Mouse (Mus musculus): Measurements from ENCODE around the gene Vps35. TPM values are rescaled to one million over a fixed set of nuclear protein-coding genes. Genes with fewer than 3 reads are reported as not detected.

Gene Vps35
- total RNA-seq, 2 experiments from 2014 or later: 135 to 142 TPM

DNA sequence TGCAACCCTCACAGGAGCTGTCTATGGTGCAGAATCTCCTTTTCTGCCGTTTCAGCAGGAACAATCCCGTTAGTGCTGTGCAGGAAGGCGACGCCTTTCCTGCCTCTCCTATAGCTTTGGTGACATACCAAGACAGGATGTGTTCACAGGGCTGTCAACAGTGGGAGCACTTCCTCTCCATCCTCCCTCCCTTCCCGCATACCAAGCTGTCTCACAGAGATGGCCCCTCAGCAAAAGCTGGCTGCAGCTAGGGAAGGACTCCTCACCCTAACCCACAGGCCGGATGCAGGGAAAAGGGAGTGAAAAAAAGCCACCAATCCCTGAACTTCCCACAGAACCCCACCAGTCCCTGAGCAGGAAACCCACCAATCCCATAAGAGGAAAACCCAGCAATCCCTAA is 78.6 kb downstream of the Vps35 start:
- DNase-seq (ENCODE audit: low spot score in 2 of 2): no peak

DNA sequence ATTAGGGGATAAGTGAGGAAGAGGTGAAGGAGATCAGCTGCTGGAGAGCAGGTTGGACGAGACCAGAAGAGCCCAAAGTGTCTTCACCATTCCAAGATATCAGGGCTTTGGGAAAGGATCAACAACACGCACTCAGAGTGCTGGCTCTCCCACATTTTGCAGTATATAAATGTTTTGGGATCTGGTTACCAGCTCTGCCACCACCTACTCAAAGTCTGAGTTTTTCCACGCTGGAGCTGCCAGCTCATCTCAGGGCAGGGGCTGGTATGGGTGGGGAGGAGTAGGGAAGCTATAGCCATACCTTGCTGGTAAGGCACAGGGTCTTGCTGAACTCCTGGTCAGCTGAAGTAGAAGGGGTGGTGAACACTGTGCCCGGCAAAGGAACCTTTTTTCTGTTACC is 79.4 kb downstream of the Vps35 start:
- no peak for DNase-seq (ENCODE audit: low spot score in 2 of 2)

Other genes with a start within 250 kb of the Vps35 start
- gene Fbxw9, start 239.7 kb downstream of the Vps35 start, total RNA-seq (2021): 10 to 100 TPM; 36.2 to 41.4 TPM
- not detected for gene Gm5741, start 231.8 kb downstream of the Vps35 start, total RNA-seq (2021)
- 10 to 100 TPM; 63.8 to 67.4 TPM for gene Dhps, start 228.0 kb downstream of the Vps35 start, total RNA-seq (2021)
- 10 to 100 TPM; 57.5 to 61.5 TPM for gene Wdr83os, start 219.1 kb downstream of the Vps35 start, total RNA-seq (2021)
- gene Wdr83, start 218.5 kb downstream of the Vps35 start, total RNA-seq (2021): 10 to 100 TPM; 26.3 to 34.6 TPM
- gene Man2b1, start 216.5 kb downstream of the Vps35 start, total RNA-seq (2021): 10 to 100 TPM; 39.6 to 42.7 TPM
- gene Zfp791, start 176.7 kb downstream of the Vps35 start, total RNA-seq (2021): 1 to 10 TPM; 5.6 to 5.8 TPM
- not detected for gene Cks1brt, start 147.9 kb downstream of the Vps35 start, total RNA-seq (2021)
- gene Olfr371, start 73.8 kb downstream of the Vps35 start, total RNA-seq (2021): not detected
- gene Orc6, start 170 bp downstream of the Vps35 start, total RNA-seq (2021): 10 to 100 TPM; 35.0 to 35.3 TPM
- gene Mylk3, start 86.5 kb upstream of the Vps35 start, total RNA-seq (2021): 1 to 10 TPM in 1 of 2 experiments, under 1 TPM in 1; 0.78 to 1.2 TPM
- 10 to 100 TPM; 17.9 to 25.8 TPM for gene 4921524J17Rik, start 133.0 kb upstream of the Vps35 start, total RNA-seq (2021)
- gene Gpt2, start 192.8 kb upstream of the Vps35 start, total RNA-seq (2021): 10 to 100 TPM; 80.5 to 82.4 TPM